Mouse (Mus musculus) megakaryocyte, embryonic 14.5 days (primary cell): ENCODE measurements around the gene Cacnb1.

Experiments
- FLI1 ChIP-seq: IDR thresholded peaks from 2 replicates; pipeline ENCODE4 v1.6.1; 2012; ENCODE audit warnings: low read length, inconsistent platforms, mixed read lengths
- GATA1 ChIP-seq: IDR thresholded peaks from 3 replicates; pipeline ENCODE4 v1.6.1; 2012; ENCODE audit warnings: mixed read lengths, low read length, inconsistent platforms, borderline replicate concordance

GRCm38 (mm10) chr11:97996691-97997090, 26.1 kb downstream of the Cacnb1 start:
- TF ChIP-seq GATA1 = no peak
- TF ChIP-seq FLI1 = no peak
